Mouse (Mus musculus): ENCODE results near the gene Ngef. TPM values are rescaled to one million over a fixed set of nuclear protein-coding genes. Genes with fewer than 3 reads are reported as not detected.
A peak's percentile ranks its signal among the peaks of the same experiment; 100 is the strongest.
"Not testable (repeated sequence)": the region's sequence is repeated elsewhere in the genome, so short reads cannot be mapped to it uniquely, and the experiment has no call there.

Gene Ngef
- polyA plus RNA-seq, 1 experiment from 2014 or later = 21.9 TPM

DNA sequence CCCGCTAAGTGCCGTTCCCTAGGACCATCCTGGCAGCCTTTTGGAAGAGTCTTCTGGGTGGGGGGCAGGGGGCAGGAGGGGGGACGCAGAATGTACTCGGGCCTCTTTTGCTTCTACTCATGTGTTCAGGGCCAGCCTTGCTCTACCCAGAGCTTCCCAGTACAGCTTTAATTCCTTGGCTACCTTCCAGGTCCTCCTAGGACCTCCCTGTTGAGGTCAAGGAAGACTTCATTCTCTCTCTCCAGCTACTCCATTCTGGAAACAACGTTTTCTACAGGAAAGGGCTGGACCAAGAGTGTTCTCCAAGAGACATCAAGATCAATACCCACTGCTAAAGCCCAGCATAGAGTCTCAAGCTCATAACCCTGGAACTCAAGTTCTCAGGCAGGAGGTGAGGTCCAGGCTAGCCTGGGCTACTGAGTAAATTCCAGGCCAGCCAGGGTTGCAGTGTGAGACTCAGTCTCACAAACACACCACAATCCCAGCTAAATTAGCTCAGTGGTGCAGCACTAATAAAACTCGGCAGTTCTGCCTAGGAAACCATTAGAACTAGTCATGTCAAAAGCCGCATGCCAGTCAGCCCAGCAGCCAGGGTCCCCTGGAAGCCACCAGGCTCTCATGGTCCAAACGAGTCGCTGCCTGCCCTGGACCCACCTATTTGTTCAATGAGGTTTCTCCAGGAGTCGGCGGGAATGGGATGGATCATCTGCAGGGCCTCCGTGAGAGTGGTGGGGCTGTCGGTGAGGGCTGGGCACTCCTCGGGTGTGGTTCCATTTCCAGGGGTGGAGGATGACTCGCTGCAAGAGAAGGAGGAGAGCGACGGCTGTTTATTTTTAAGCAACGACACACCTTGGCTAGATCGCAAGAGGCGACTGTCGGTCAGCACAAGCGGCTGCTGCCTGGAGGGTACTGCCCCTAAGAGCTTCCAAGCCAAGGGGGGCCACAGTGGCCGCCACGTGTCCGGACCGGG lies 64.8 kb downstream of the Ngef start:
- no peak overlapping the region for H3K27ac ChIP-seq (replicated peaks)
- H3K9me3 ChIP-seq = no peaks in the 10 kb centered on the region
- H3K4me2 ChIP-seq (replicated peaks) = peak overlapping the region; percentile 92
- H3K4me1 ChIP-seq = peaks cover 10% of the 10 kb centered on the region
- peak overlapping the region; percentile 71 for H3K4me3 ChIP-seq
- no peaks in the 10 kb centered on the region for H3K36me3 ChIP-seq
- H3K27me3 ChIP-seq = peaks cover 12% of the 10 kb centered on the region
- H3K9ac ChIP-seq (replicated peaks) = peak overlapping the region; percentile 67; the same call in 1 of the 2 replicates
- 0 out of 2 replicates have a peak, but pooled peaks have one; percentile 2 for ATAC-seq (replicated peaks)
- 18% methylated on average over 26 of the region's 26 CpGs for WGBS

GRCm38 (mm10) chr1:87507857-87508256 lies 65.8 kb downstream of the Ngef start:
- ATAC-seq (replicated peaks) = no peak
- Histone ChIP-seq H3K4me2 (replicated peaks) (no peak overlapping the region), H3K4me1 (peaks cover 10% of the 10 kb centered on the region), H3K4me3 (no peak overlapping the region), H3K9me3 (no peaks in the 10 kb centered on the region), H3K9ac (replicated peaks) (no peak overlapping the region), H3K36me3 (no peaks in the 10 kb centered on the region), H3K27ac (replicated peaks) (no peak overlapping the region), H3K27me3 (peaks cover 12% of the 10 kb centered on the region)
- WGBS = 58% methylated on average over 6 of the region's 6 CpGs

DNA sequence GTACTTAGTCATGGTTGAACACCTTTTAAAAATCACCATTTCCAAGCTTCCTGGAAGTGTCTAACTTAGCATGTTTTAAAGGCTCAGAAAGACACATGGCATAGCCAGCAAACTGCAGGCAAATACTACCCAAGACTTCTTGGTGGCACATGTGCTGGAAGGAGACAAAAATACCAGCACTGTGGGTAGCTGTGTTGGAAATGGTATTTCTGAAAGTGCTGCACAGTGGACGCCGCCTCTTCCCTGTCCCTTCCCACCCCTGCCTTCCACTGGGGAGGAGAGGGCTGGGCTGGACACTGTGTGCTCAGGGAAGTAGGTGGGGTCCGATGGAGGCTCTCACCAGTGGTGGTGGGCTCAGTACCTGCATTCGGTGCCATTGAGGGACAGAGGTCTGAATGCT lies 68.1 kb downstream of the Ngef start:
- Histone ChIP-seq H3K27me3 (peaks cover 10% of the 10 kb centered on the region), H3K9ac (replicated peaks) (no peak overlapping the region), H3K36me3 (no peaks in the 10 kb centered on the region), H3K27ac (replicated peaks) (no peak overlapping the region), H3K4me2 (replicated peaks) (no peak overlapping the region), H3K4me1 (peaks cover 8% of the 10 kb centered on the region), H3K4me3 (no peak overlapping the region), H3K9me3 (no peaks in the 10 kb centered on the region)
- 93% methylated on average over 4 of the region's 4 CpGs for WGBS
- no peak for ATAC-seq (replicated peaks)

DNA sequence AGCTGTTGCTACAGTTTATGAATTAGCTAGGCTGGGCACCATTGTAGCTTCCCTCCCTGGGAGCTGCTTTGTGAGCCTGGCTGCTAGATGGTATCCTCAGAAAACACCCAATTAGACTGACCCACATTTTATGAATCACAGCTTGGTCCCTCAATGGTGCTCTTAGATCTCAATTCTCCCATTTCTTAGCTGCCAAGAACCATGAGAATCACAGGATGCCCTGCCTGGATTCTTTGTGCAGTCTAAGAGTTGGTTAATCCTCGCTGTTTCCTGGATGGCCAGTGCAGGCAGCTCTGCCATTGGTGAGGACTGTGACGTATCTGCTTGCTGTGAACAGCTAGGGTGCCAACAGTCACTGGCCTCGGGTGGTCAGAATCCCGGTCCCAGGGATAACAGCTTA lies 80.1 kb downstream of the Ngef start:
- no peak overlapping the region for H3K4me3 ChIP-seq
- H3K4me2 ChIP-seq (replicated peaks) = no peak overlapping the region
- no peaks in the 10 kb centered on the region for H3K36me3 ChIP-seq
- H3K27me3 ChIP-seq = no peaks in the 10 kb centered on the region
- no peaks in the 10 kb centered on the region for H3K9me3 ChIP-seq
- no peak overlapping the region for H3K27ac ChIP-seq (replicated peaks)
- no peak for ATAC-seq (replicated peaks)
- no peaks in the 10 kb centered on the region for H3K4me1 ChIP-seq
- no peak overlapping the region for H3K9ac ChIP-seq (replicated peaks)
- WGBS = 67% methylated on average over 4 of the region's 4 CpGs

DNA sequence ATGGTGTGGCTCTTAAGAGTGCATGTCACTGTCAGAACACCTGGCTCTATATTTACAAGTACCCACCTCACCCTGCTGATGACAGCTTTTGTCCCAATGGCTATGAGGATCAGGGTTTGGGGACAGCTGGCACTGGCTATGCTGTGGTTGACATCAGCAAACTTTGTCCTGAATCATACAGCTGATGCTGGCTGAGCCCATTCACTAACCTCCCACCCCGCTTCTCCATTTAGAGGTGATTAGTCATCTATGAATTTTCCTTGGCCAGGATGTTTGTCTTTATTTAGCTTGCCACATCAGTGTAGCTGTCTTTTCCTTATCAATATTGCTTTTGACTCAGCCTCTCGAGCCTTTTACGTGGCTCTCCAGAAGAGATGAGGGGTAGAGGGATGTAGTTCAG lies 81.4 kb downstream of the Ngef start:
- Histone ChIP-seq H3K27ac (replicated peaks) (no peak overlapping the region), H3K9ac (replicated peaks) (no peak overlapping the region), H3K36me3 (no peaks in the 10 kb centered on the region), H3K9me3 (no peaks in the 10 kb centered on the region), H3K4me1 (no peaks in the 10 kb centered on the region), H3K4me2 (replicated peaks) (no peak overlapping the region), H3K27me3 (no peaks in the 10 kb centered on the region), H3K4me3 (no peak overlapping the region)
- ATAC-seq (replicated peaks) = no peak
- WGBS = 88% methylated on average over 3 of the region's 3 CpGs

DNA sequence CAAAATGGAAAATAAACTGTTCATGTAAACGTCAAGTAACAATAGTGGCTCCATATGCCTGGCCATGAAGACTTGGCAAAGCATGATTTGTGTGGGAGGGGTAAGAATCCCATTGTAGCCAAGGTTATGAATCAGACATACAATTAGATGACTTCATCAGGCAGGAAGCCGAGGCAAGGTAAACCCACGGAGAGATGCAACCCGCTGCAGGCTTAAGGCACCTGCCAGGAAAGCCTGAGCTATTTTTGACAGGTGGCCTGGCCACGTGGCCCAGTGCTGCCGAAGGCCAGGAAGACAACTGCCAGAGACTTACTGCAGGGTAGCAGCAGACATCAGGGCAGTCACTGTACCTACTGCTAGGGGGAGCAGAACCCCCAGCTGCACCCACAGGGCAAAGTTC lies 87.3 kb downstream of the Ngef start:
- Histone ChIP-seq H3K9ac (replicated peaks) (no peak overlapping the region), H3K27me3 (no peaks in the 10 kb centered on the region), H3K9me3 (no peaks in the 10 kb centered on the region), H3K4me1 (no peaks in the 10 kb centered on the region), H3K27ac (replicated peaks) (no peak overlapping the region), H3K4me3 (no peak overlapping the region), H3K36me3 (no peaks in the 10 kb centered on the region), H3K4me2 (replicated peaks) (no peak overlapping the region)
- 80% methylated on average over 6 of the region's 6 CpGs for WGBS
- no peak for ATAC-seq (replicated peaks)

DNA sequence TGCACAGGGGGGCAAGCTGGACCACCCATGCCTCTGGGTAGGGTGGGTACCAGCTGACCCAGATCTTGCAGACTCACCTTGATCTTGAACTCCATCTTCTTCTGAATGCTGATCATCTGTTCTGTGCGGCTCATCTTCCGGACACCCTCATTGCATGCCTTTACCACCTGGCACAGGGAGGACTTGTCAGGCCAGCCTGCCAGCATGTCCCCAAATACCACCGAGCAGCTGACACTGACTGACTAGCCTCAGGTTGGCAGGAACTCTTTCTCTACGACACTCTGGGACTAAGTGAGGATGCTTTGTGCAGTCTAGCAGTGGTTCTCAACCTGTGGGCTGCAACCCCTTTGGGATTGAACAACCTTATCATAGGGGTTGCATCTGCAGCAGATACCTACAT lies 91.1 kb downstream of the Ngef start:
- WGBS = 88% methylated on average over 4 of the region's 4 CpGs
- Histone ChIP-seq H3K36me3 (no peaks in the 10 kb centered on the region), H3K4me3 (no peak overlapping the region), H3K4me1 (no peaks in the 10 kb centered on the region), H3K4me2 (replicated peaks) (no peak overlapping the region), H3K27me3 (no peaks in the 10 kb centered on the region), H3K9me3 (no peaks in the 10 kb centered on the region), H3K9ac (replicated peaks) (no peak overlapping the region), H3K27ac (replicated peaks) (no peak overlapping the region)
- no peak for ATAC-seq (replicated peaks)

DNA sequence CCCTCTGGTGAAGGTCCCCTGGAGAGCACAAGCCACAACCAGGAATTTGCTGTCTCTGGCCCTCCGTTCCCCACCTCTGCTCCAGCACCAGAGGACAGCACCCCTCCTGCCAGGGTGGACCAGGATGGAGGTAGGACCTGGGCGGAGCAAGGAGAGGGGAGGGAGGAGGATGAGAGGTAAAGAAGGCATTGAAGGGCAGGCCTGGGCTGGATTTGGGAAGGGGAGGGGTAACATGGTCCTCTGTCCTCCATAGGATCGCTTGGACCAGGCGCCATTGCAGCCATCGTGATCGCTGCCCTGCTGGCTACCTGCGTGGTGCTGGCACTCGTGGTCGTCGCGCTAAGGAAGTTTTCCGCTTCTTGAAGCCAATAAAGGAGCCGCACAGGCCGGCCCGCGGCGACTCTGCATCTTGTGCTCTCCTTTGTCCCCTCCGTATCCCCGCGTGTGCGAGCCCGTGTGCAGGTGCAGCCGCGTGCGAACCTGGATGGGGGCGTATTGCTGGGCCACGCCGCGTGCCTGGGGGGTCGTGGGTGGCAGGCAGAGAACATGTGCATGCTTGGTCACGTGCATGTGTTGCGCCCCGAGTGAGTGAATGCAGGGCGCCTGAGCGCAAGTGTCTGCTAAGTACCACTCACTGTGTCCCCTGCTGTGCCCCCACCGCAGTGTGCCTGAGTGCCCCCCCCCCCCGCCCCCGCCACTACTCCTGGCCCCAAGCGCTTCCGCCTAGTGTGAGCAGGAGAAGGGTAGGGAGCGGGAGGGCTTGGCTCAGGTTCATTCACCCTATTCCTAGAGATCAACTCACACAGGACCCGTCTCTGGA lies 98.4 kb downstream of the Ngef start:
- Histone ChIP-seq H3K4me3 (peak overlapping the region; percentile 40), H3K4me2 (replicated peaks) (peak overlapping the region; percentile 78), H3K27me3 (peaks cover 11% of the 10 kb centered on the region; the same call in 1 of the 2 replicates), H3K9ac (replicated peaks) (peak overlapping the region; percentile 36), H3K27ac (replicated peaks) (no peak overlapping the region), H3K9me3 (no peaks in the 10 kb centered on the region), H3K4me1 (peaks cover 8% of the 10 kb centered on the region; the same call in 1 of the 2 replicates), H3K36me3 (no peaks in the 10 kb centered on the region)
- ATAC-seq (replicated peaks) = peak; percentile 68; the same call in 1 of the 2 replicates
- WGBS = 2% methylated on average over 42 of the region's 42 CpGs

DNA sequence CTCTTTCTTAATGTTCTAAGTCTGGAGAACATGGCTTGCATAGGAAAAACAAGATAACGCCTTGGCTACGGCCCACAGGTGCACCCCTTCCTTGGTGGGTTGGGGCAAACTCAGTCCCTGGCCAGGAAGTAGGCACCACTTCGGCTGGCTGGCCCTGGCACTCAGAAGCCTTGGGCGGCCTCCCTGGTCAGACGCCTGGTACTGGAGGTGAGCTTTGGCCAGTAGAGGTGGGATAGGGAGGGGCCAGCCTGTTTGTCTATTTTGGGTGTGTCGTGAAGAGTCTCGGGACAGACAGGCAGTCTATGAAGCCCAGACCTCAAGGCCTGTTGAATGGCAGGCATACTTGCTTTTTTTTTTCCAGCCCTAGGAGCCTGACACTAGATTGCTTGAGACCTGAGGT lies 101.1 kb downstream of the Ngef start:
- Histone ChIP-seq H3K36me3 (no peaks in the 10 kb centered on the region), H3K4me1 (peaks cover 8% of the 10 kb centered on the region; the same call in 1 of the 2 replicates), H3K27ac (replicated peaks) (no peak overlapping the region), H3K4me3 (no peak overlapping the region), H3K4me2 (replicated peaks) (no peak overlapping the region), H3K27me3 (peaks cover 11% of the 10 kb centered on the region; the same call in 1 of the 2 replicates), H3K9me3 (no peaks in the 10 kb centered on the region), H3K9ac (replicated peaks) (no peak overlapping the region)
- ATAC-seq (replicated peaks) = no peak
- 95% methylated on average over 7 of the region's 7 CpGs for WGBS

DNA sequence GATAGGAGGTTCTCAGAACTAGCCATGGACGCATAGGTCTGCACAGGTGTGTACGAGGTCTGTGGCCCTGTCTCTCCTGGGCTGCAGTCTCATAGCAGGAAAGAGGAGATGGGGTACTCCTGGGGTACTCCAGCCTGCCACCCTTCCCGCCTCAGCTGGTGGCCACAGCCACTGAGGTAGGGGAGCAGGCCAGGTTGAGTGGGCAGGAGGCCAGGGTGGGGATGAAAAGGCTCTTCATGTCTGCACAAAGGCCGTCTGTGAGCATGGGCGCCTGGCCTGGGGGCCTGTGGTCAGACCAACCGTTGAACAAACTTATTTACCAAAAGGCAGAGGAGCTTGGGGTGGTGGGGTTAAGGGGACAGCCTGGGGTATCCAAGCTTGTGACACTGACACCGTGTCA lies 101.8 kb downstream of the Ngef start:
- H3K36me3 ChIP-seq = no peaks in the 10 kb centered on the region
- H3K4me3 ChIP-seq = no peak overlapping the region
- H3K4me1 ChIP-seq = peaks cover 8% of the 10 kb centered on the region; the same call in 1 of the 2 replicates
- H3K4me2 ChIP-seq (replicated peaks) = no peak overlapping the region
- H3K9me3 ChIP-seq = no peaks in the 10 kb centered on the region
- no peak for ATAC-seq (replicated peaks)
- no peak overlapping the region for H3K9ac ChIP-seq (replicated peaks)
- H3K27ac ChIP-seq (replicated peaks) = no peak overlapping the region
- H3K27me3 ChIP-seq = peaks cover 11% of the 10 kb centered on the region; the same call in 1 of the 2 replicates
- WGBS = 74% methylated on average over 7 of the region's 7 CpGs

DNA sequence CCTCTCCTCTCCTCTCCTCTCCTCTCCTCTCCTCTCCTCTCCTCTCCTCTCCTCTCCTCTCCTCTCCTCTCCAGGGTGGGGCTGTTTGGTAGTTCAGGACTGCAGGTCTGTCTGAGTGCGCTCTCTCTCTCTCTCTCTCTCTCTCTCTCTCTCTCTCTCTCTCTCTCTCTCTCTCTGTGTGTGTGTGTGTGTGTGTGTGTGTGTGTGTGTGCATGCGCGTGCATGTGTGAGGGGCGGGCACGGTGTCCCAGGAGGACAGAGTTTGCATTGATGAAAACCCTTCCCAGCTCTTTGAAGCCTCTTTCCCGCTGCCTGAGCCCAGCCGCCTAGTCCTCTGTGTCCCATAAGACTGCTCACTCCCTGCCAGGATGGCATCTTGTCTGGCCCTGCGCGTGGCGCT lies 103.7 kb downstream of the Ngef start, which contains the start of gene Snorc:
Gene Snorc, plus strand, starts transcription at position 301 of the 400 bp plus-strand sequence.
- H3K27ac ChIP-seq (replicated peaks); ATAC-seq (replicated peaks); H3K9ac ChIP-seq (replicated peaks); H3K4me1 ChIP-seq; H3K9me3 ChIP-seq; H3K27me3 ChIP-seq; H3K36me3 ChIP-seq; H3K4me2 ChIP-seq (replicated peaks); H3K4me3 ChIP-seq: not testable (repeated sequence)
- WGBS = 28% methylated on average over 9 of the region's 10 CpGs

- Histone ChIP-seq H3K4me1 (no peaks in the 10 kb centered on the region), H3K9ac (replicated peaks) (no peak overlapping the region), H3K9me3 (no peaks in the 10 kb centered on the region), H3K4me3 (no peak overlapping the region), H3K36me3 (no peaks in the 10 kb centered on the region), H3K27ac (replicated peaks) (no peak overlapping the region), H3K27me3 (no peaks in the 10 kb centered on the region), H3K4me2 (replicated peaks) (no peak overlapping the region)
- WGBS = 78% methylated on average over 6 of the region's 6 CpGs
- no peak for ATAC-seq (replicated peaks)
Observed at GRCm38 (mm10) chr1:87468321-87468720, 105.3 kb downstream of the Ngef start.

Data from forebrain, embryonic 15.5 days (tissue).